Mouse (Mus musculus) adrenal gland, adult (tissue): ENCODE results near the gene Ccnk.
A peak's percentile ranks its signal among the peaks of the same experiment; 100 is the strongest.

ENCODE experiments used
- DNase-seq, 2 experiments: peaks; one replicate each; pipeline ENCODE4 v3.0.0; 2022 to 2023; ENCODE audit warnings: low spot score in 1 of 2; ENCODE audit not compliant: inconsistent age in 2 of 2

Gene Ccnk

GRCm38 (mm10) chr12:108181716-108182115, 2.3 kb downstream of the Ccnk start:
- DNase-seq, result no peak

- no peak for DNase-seq
Observed at GRCm38 (mm10) chr12:108187541-108188091, 8.2 kb downstream of the Ccnk start.

GRCm38 (mm10) chr12:108193878-108194277, 14.5 kb downstream of the Ccnk start:
- no peak for DNase-seq

DNA sequence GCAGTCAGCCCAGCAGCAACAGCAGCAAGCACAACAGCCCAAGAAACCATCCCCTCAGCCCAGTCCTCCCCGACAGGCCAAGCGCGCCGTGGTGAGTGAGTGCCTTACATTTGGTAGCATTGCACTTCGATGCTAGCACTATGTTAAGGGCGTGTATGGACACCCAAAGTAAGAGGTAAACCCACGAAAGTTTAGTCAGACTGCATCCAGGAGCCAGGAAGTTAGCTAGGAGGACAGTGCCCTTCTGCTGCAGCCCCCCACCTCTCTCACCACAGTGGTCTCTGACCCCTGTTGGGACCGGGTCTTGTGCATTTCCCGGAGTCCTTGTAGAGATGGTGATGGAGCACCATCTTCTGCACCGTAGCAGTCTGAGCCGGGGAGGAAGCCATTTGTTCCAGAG, 16.4 kb downstream of the Ccnk start:
- DNase-seq, result no peak

DNA sequence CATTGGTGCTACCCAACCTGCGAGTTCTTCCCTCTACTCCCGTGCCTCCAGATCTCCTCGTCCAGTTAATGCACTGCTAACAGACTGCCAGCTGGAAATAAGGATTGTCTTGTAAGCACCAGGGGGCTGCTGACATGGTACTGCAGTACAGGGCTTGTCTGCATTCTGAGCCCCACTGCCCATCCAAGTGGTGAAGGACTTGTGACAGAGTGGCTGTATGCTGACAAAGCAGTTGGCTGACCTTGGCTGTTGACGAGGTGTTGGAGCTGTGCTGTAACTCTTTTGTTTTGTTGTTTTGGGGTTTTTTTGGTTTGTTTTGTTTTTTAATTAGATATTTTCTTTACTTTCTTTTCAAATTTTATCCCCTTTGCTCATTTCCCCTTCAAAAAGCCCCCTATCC, 19.1 kb downstream of the Ccnk start:
- peak in 1 of 2 experiments; percentile 64 for DNase-seq

- DNase-seq, result no peak
Observed at GRCm38 (mm10) chr12:108200094-108200493, 20.7 kb downstream of the Ccnk start.

DNA sequence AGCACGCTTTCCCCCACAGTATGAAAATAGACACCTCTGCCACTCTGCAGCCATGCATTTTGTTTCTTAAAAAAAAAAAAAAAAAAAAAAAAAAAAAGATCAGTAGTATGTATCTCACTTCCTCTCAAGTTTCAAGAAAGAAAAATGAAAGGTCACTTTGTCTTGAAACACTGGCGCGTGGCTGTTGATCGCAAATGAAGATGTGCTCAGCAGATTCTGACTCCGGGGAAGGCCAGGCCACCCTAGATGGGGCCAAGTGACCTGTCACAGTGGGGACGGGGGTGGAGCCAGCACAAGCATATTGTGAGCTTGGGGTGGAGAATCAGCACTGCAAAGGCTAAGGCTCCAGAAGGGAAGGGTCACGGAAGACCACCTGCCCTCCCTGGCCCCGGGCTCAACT, 24.5 kb downstream of the Ccnk start:
- DNase-seq, result no peak

GRCm38 (mm10) chr12:108204978-108205377, 25.6 kb downstream of the Ccnk start:
- DNase-seq, result no peak

DNA sequence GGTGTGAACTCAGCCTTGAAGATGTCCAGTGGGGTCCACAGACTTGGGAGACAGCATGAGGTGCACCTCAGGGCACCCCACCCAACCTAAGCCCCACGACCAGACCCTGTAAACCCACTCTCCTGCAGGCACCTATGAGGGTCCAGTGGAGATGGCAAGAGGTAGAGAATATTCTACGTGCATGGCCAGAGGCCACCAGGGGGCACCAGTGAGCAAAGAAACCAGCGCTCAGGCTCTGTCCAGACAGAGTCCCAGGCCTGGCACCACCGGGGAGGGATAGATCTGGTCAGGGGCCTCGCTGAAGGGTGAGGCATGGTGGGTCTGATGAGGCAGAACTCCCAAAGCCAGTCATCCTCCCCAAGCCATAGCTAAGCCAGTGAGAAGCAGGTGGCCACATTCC, 27.3 kb downstream of the Ccnk start:
- DNase-seq, result peak; percentile 68 to 89

GRCm38 (mm10) chr12:108208216-108208615, 28.8 kb downstream of the Ccnk start:
- no peak for DNase-seq

- DNase-seq, result peak; percentile 67 to 88
Observed at GRCm38 (mm10) chr12:108208726-108209438, 29.5 kb downstream of the Ccnk start.

- DNase-seq, result no peak
Observed at GRCm38 (mm10) chr12:108210623-108211022, 31.2 kb downstream of the Ccnk start.

- peak in 1 of 2 experiments; percentile 58 for DNase-seq
Observed at GRCm38 (mm10) chr12:108212071-108212470, 32.7 kb downstream of the Ccnk start.

DNA sequence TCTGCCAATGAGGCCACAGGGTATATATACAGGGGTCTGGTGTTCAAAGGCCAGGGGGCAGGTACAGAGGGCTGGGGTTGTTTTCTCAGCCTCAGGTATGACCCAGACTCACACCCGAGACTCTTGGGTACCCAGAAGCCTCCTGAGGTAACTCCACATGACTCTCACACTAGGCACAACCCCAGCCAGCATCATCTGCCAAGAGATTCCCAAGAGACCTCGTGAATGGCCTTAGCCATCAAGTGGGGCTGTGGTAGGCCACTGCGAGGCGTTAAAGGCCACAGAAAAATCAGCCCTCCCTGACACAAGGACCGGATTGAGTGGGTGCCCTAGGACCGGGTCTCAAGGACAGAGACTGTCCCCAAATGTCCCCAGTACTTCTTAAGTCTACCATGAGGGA, 33.1 kb downstream of the Ccnk start:
- DNase-seq, result no peak

DNA sequence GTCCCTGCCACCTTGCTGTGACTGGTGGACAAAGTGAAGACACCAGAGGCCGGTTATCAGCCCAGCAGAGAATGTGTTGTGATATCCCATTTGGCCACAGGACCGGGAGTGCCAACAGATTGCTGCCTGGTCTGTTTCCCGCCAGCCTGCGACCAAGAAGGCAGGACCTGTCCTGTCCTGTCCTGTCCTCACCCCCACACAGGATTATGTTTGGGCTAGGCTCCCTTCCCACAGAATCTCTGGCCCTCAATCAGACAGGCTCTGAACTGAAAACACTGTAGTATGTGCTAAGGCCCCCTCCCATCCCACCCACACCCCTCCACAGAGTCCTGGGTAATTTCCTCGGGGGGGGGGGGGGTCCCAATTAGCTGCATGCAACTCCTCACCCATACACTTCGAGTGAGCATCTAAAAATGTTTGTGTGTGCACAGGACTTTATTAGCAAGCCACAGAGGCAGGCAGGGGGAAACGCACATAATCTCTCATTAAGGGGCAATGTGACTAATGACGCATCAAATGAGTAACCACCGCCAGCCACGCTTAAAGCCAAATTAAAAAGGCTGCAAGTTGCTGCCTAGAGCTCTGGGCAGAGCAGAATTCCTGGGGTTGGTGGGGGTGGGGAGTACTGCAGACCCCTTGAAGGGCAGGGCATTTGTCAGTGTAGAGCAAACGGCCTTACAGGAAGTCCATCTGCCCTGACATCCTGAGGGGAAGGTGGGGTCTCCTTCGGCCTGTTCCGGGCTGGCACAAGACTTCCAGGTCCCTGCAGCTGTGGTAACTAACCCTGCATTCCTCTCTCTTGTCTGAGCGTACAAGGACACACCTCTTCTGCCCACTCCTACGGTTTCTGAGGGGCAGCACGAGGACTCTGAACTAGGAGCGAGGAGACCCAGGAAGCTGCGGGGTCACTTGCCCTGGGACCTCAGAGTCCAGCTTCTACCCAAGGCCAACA, 34.0 kb downstream of the Ccnk start:
- DNase-seq, result peak in 1 of 2 experiments; percentile 79

DNA sequence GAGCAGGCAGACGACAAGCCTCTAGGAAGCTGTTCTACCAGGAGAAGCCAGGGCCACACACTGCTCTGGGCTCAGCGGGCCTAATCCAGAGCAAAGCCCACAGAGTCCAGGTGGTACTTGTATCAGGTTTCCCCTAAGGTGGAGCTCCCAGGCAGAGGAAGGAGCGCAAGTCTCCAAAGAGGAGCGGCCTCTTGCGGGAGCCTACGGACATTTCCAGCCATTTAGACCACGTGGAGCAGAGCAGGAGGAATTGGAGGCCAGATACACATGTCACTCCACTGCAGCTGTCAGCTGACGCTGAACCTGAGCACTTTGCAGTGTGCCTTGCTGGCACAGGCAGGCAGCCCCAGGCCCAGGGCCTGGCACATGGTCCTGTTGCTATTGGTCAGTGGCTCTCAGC, 35.7 kb downstream of the Ccnk start:
- DNase-seq, result no peak

DNA sequence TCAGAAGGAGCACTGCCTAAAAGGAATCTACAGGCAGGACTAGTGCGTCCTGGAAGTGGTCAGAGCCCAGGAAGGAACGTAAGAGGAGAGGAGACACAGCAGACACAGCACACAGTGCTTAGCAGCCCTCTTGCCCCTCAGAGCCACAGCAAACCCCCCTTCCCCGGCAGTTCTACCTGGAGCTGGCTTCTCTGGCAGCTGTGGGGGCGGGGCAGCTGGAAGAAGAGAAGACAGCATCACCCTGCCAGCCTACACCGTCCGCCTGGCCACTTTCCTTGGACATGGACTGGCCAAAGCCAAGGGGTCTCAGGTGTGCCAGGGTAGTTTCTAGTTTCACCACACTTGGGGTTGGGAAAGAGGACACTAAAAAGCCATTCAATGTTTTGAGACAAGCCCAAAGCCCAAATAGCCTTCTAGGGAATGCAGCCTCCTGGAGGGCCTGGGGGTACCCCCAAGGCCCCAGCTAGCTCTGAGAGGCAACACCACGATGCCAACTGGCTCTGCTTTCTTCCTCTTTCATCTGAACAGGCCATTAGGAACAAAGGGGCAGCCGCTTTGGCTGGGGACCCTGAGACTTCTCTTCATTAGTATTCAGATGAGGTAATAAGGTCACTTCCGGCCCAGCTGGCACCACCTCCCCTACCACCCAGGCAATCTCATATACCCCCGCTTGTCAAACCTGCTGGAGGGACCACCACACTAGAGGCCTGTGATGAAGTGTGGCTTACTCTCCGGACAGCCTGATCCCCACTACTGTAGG, 37.4 kb downstream of the Ccnk start:
- DNase-seq, result no peak

DNA sequence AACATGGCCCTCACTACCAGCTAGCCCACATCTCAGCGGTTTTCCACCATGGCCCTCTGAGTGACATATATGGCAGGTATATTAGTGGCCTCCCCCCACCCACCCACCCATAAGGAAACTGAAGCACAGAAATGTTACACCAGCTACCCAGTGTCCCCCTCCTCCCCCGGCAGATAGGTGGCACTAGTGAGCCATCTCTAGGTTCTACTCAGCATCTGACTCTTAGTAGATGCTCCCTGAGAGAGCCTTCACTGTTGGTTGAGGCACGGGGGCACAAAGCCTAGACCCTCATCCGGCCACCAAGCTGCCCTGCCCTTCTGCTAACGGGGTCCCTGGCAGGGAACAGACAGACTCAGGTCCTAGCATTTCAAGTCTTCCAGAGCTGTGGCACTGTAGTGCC, 38.2 kb downstream of the Ccnk start:
- peak; percentile 60 to 86 for DNase-seq

DNA sequence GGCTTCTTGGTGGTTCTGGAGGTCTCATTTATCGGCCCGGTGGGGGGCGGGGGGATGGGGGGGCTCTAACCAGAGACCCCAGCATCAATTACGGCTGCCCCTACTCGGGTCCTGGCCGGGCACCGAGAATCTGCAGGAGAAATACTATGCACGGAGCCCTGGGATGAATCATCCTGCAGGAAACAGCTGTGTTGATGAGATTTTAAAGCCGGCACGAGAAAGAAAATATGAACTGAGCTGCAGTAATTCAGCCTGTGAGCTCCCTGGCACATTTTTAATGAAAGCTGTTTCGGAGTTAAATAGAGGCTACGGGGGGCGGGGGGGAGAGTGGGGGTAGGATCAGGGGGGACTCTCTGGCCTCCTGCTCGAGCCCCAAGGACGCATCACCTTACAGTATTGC, 39.8 kb downstream of the Ccnk start:
- DNase-seq, result no peak

GRCm38 (mm10) chr12:108219825-108220616, 40.6 kb downstream of the Ccnk start:
- peak in 1 of 2 experiments; percentile 61 for DNase-seq
